Mouse (Mus musculus) stomach, postnatal 0 days (tissue): ENCODE results near the gene Mrgpra6. TPM values are rescaled to one million over a fixed set of nuclear protein-coding genes. Genes with fewer than 3 reads are reported as not detected.
A peak's percentile ranks its signal among the peaks of the same experiment; 100 is the strongest.

ENCODE experiments used
- ATAC-seq: fragments of 200-750 bp; cut with Nextera tagmentation; 2 replicates; pipeline ENCODE4 v1.8.0; 2017; ENCODE audit not compliant: low FRiP score, low TSS enrichment
- DNase-seq: peaks from one replicate; pipeline ENCODE4 v3.0.0-alpha.2; 2016; ENCODE audit warnings: low spot score
- H3K27ac ChIP-seq: fragments of 300-500 bp; sonication (generic); replicated peaks from 2 replicates; pipeline ENCODE4 v1.5.1; 2014; ENCODE audit warnings: mild to moderate bottlenecking, control low read depth
- H3K27me3 ChIP-seq: fragments of 300-500 bp; sonication (generic); 2 replicates; pipeline ENCODE4 v1.6.1; 2014; ENCODE audit warnings: low read length; ENCODE audit not compliant: control insufficient read depth, insufficient read depth
- H3K36me3 ChIP-seq: fragments of 300-500 bp; sonication (generic); 2 replicates; pipeline ENCODE4 v1.6.1; 2014; ENCODE audit warnings: low read length, mixed read lengths; ENCODE audit not compliant: control insufficient read depth, insufficient read depth
- H3K4me1 ChIP-seq: fragments of 300-500 bp; sonication (generic); replicated peaks from 2 replicates; pipeline ENCODE4 v1.6.1; 2014; ENCODE audit warnings: antibody characterized with exemption; ENCODE audit not compliant: control insufficient read depth, insufficient read depth
- H3K4me2 ChIP-seq: fragments of 300-500 bp; sonication (generic); replicated peaks from 2 replicates; pipeline ENCODE4 v1.6.1; 2014; ENCODE audit warnings: low read depth, mild to moderate bottlenecking, control low read depth, moderate library complexity
- H3K4me3 ChIP-seq: fragments of 300-500 bp; sonication (generic); 2 replicates; pipeline ENCODE4 v1.5.1; 2014; ENCODE audit warnings: low read depth, low read length, control low read depth
- H3K9ac ChIP-seq: fragments of 300-500 bp; sonication (generic); 2 replicates; pipeline ENCODE4 v1.6.1; 2014; ENCODE audit warnings: mild to moderate bottlenecking, low read length, control low read depth, mixed read lengths
- H3K9me3 ChIP-seq: fragments of 300-500 bp; sonication (generic); 2 replicates; pipeline ENCODE4 v1.6.1; 2016; ENCODE audit warnings: low read length; ENCODE audit not compliant: control insufficient read depth
- CTCF ChIP-seq: IDR thresholded peaks from 2 replicates; pipeline ENCODE4 v1.5.1; 2016; ENCODE audit warnings: antibody characterized with exemption, low read depth, mild to moderate bottlenecking, moderate library complexity
- EP300 ChIP-seq: optimal IDR thresholded peaks from 2 replicates; pipeline ENCODE3; 2016; ENCODE audit warnings: antibody characterized with exemption
- WGBS: fragments of 180-500 bp; shearing (Covaris S2); extraction: QIAGEN DNeasy Blood & Tissue Kit; methylation state at CpG from one replicate; pipeline ENCODE4 v1.1.7; 2014; 5-methylcytosine and 5-hydroxymethylcytosine counted together
- polyA plus RNA-seq: library from polyadenylated mRNA; unstranded; fragments of >200 nt; fragmentation: Nextera tagmentation; extraction: Ambion mirVana; gene quantifications from 2 replicates; pipeline ENCODE4 v1.2.1, GENCODE M21; 2015

Gene Mrgpra6
- polyA plus RNA-seq, 1 experiment from 2014 or later: not detected

DNA sequence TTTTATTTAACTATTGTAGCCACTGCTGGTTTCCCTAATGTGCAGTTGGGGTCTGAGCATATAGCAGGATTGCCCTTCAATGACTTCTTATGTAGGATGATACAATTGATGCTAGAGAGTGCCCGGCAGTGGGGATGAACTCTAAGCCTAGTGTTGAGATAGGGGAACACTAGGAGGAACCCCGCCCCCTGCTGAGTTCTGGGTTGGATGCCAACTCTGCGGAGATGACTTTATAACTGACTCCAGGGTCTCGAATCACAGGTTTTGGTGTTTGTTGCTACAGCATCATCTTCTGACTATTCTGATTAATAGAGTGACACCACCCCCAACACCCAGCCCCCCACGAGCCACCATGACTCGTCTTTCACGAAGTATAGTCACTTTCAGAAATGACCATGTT is 56.4 kb downstream of the Mrgpra6 start:
- whole genome bisulfite sequencing: 81% methylated on average over 7 of the region's 7 CpGs

GRCm38 (mm10) chr7:47146034-47146812 is 58.5 kb downstream of the Mrgpra6 start:
- Histone ChIP-seq H3K9ac (no peak overlapping the region), H3K4me2 (no peak overlapping the region), H3K4me1 (no peaks in the 10 kb centered on the region), H3K36me3 (no peaks in the 10 kb centered on the region), H3K4me3 (no peak overlapping the region), H3K27ac (no peak overlapping the region), H3K9me3 (no peaks in the 10 kb centered on the region), H3K27me3 (no peaks in the 10 kb centered on the region)
- DNase-seq (peak; percentile 25), ATAC-seq (no peak)
- 49% methylated on average over 12 of the region's 12 CpGs for WGBS
- no peak for TF ChIP-seq EP300
- peak; percentile 68 for TF ChIP-seq CTCF

More for the DNA sequence above, 56.4 kb downstream of the Mrgpra6 start:
- ATAC-seq: no peak
- Histone ChIP-seq H3K4me1 (no peaks in the 10 kb centered on the region), H3K9ac (no peak overlapping the region), H3K9me3 (no peaks in the 10 kb centered on the region), H3K4me3 (no peak overlapping the region), H3K36me3 (no peaks in the 10 kb centered on the region), H3K4me2 (no peak overlapping the region), H3K27me3 (no peaks in the 10 kb centered on the region), H3K27ac (no peak overlapping the region)
- no peak for DNase-seq
- TF ChIP-seq CTCF (no peak), EP300 (no peak)

DNA sequence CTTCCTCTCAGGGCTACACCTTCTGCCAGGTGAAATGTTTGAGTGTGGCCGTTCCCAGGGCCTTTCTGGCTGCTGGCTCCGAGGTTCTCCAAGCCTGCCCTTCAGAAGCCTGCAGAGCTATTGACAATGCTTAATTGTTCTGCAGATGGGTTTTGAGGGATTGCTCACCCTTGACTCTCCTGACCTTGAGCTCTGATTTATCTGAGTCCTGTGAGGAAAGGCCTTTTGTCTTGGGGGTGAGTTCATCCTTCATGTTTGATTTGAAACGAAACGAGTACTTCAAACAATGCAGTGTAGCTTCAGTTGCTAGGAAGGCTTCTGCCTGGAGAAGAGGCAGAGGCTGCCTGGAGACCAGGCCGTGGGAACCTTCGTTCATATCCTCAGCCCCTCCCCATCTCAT is 60.4 kb downstream of the Mrgpra6 start:
- ATAC-seq: no peak
- no peaks in the 10 kb centered on the region for H3K36me3 ChIP-seq
- H3K27ac ChIP-seq: no peak overlapping the region
- no peaks in the 10 kb centered on the region for H3K9me3 ChIP-seq
- TF ChIP-seq CTCF: no peak
- no peak for TF ChIP-seq EP300
- H3K4me1 ChIP-seq: no peaks in the 10 kb centered on the region
- no peaks in the 10 kb centered on the region for H3K27me3 ChIP-seq
- H3K9ac ChIP-seq: no peak overlapping the region
- H3K4me2 ChIP-seq: no peak overlapping the region
- no peak overlapping the region for H3K4me3 ChIP-seq
- no peak for DNase-seq
- WGBS: 12% methylated on average over 6 of the region's 6 CpGs

GRCm38 (mm10) chr7:47139823-47140325 is 64.8 kb downstream of the Mrgpra6 start:
- DNase-seq (no peak), ATAC-seq (no peak)
- Histone ChIP-seq H3K9ac (no peak overlapping the region), H3K9me3 (no peaks in the 10 kb centered on the region), H3K4me2 (no peak overlapping the region), H3K4me1 (no peaks in the 10 kb centered on the region), H3K27ac (no peak overlapping the region), H3K36me3 (no peaks in the 10 kb centered on the region), H3K4me3 (no peak overlapping the region), H3K27me3 (no peaks in the 10 kb centered on the region)
- WGBS: 61% methylated on average over 8 of the region's 8 CpGs
- TF ChIP-seq CTCF (no peak), EP300 (no peak)

Other genes with a start within 250 kb of the Mrgpra6 start
- 6.0 and 6.5 TPM in 2 replicates for gene Uevld, start 246.4 kb downstream of the Mrgpra6 start, polyA plus RNA-seq
- gene Gm9999, start 221.3 kb downstream of the Mrgpra6 start, polyA plus RNA-seq: not detected in 2 replicates
- 11.0 and 11.8 TPM in 2 replicates for gene Spty2d1, start 196.5 kb downstream of the Mrgpra6 start, polyA plus RNA-seq
- 21.1 and 22.7 TPM in 2 replicates for gene Tmem86a, start 154.3 kb downstream of the Mrgpra6 start, polyA plus RNA-seq
- gene Ptpn5, start 71.2 kb downstream of the Mrgpra6 start, polyA plus RNA-seq: 0.33 and 0.42 TPM in 2 replicates
- not detected in 2 replicates for gene Mrgpra9, start 47.9 kb upstream of the Mrgpra6 start, polyA plus RNA-seq
- gene Mrgpra1, start 149.3 kb upstream of the Mrgpra6 start, polyA plus RNA-seq: not detected in 2 replicates
- not detected in 2 replicates for gene Mrgpra2a, start 247.2 kb upstream of the Mrgpra6 start, polyA plus RNA-seq